Mouse (Mus musculus) G1E (cell line): ENCODE results near the gene Rpl9-ps1.

Experiments used
- CTCF ChIP-seq: IDR thresholded peaks from 2 replicates; pipeline ENCODE4 v1.5.1; 2012; ENCODE audit warnings: low read depth, low read length, inconsistent platforms, mixed read lengths
- GATA1 ChIP-seq: IDR thresholded peaks from 2 replicates; pipeline ENCODE4 v1.6.1; 2012; ENCODE audit warnings: borderline replicate concordance, low read length, inconsistent platforms, mixed read lengths
- POLR2AphosphoS5 ChIP-seq: IDR thresholded peaks from 2 replicates; pipeline ENCODE4 v1.6.1; 2012; ENCODE audit warnings: low read depth, low read length, inconsistent platforms; ENCODE audit not compliant: insufficient replicate concordance

DNA sequence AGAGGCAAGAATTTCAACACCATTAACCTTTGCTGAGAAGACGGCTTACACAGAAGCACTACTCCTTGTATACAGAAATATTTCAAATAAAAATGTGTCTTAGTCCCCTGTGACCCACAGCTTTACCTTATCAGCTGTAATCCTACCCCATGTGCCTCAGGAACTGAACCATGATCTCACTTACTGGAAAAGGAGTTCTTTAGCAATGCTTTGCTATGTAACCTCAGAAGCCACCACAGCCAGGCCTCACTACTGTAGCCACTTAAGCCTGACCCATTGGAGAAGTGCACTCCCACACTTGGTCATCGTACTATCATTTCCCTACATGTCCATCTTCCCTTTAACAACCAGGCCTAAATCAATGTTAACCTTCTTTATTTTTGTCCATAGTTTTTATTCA is 44.8 kb downstream of the Rpl9-ps1 start:
- no peak for TF ChIP-seq CTCF
- TF ChIP-seq POLR2AphosphoS5 = no peak
- no peak for TF ChIP-seq GATA1
